Mouse (Mus musculus) hindbrain, embryonic 12.5 days (tissue): ENCODE results near the gene Rnf225. TPM values are rescaled to one million over a fixed set of nuclear protein-coding genes. Genes with fewer than 3 reads are reported as not detected.
"Not testable (repeated sequence)": the region's sequence is repeated elsewhere in the genome, so short reads cannot be mapped to it uniquely, and the experiment has no call there.

Source experiments
- ATAC-seq: fragments of 200-750 bp; cut with Nextera tagmentation; 2 replicates; pipeline ENCODE4 v1.8.0; 2017; ENCODE audit warnings: moderate TSS enrichment; ENCODE audit not compliant: low FRiP score
- H3K27ac ChIP-seq: fragments of 300-500 bp; sonication (generic); 2 replicates; pipeline ENCODE4 v1.5.1; 2016; ENCODE audit warnings: mild to moderate bottlenecking
- H3K27me3 ChIP-seq: fragments of 300-500 bp; sonication (generic); 2 replicates; pipeline ENCODE4 v1.6.1; 2016; ENCODE audit warnings: mild to moderate bottlenecking
- H3K36me3 ChIP-seq: fragments of 300-500 bp; sonication (generic); 2 replicates; pipeline ENCODE4 v1.6.1; 2016; ENCODE audit warnings: mild to moderate bottlenecking
- H3K4me1 ChIP-seq: fragments of 300-500 bp; sonication (generic); 2 replicates; pipeline ENCODE4 v1.6.1; 2016
- H3K4me2 ChIP-seq: fragments of 300-500 bp; sonication (generic); replicated peaks from 2 replicates; pipeline ENCODE4 v1.6.1; 2016; ENCODE audit warnings: mild to moderate bottlenecking
- H3K4me3 ChIP-seq: fragments of 300-500 bp; sonication (generic); 2 replicates; pipeline ENCODE4 v1.5.1; 2016; ENCODE audit warnings: mild to moderate bottlenecking
- H3K9ac ChIP-seq: fragments of 300-500 bp; sonication (generic); 2 replicates; pipeline ENCODE4 v1.6.1; 2016; ENCODE audit warnings: mild to moderate bottlenecking, moderate library complexity
- H3K9me3 ChIP-seq: fragments of 300-500 bp; sonication (generic); replicated peaks from 2 replicates; pipeline ENCODE4 v1.6.1; 2016; ENCODE audit warnings: mild to moderate bottlenecking
- WGBS: fragments of 180-500 bp; shearing (Covaris S2); methylation state at CpG from one replicate; pipeline ENCODE4 v1.1.7; 2016; 5-methylcytosine and 5-hydroxymethylcytosine counted together
- polyA plus RNA-seq: library from polyadenylated mRNA; unstranded; fragments of >200 nt; fragmentation: Nextera tagmentation; extraction: Ambion mirVana; gene quantifications from 2 replicates; pipeline ENCODE4 v1.2.1, GENCODE M21; 2016

The Rnf225 gene
- 0.63 and 0.72 TPM in 2 replicates for polyA plus RNA-seq

DNA sequence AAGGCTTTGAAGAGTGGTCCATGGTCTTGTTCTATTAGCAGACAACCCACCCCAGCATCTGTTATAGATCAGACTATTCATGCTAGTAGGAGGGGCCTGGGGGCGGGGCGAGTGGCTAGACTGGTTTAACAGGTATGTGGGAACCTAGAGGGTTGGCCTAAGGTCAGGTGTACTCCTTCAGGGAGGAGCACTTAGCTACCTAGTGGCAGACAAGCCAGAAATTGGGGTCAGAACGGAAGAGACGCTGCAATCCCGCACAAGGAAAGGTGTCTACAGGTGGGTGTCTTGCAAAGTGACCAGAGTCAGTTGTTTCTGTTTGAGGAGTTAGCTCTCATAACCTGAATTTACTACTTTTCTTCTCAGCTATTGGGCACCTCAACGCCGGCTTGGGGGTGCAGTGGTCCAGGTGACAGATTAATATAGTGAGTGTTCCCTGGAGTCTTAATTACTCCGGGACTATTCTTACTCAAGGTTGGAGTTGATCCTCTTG is at the start of gene Rnf225:
Rnf225 (plus strand) TSS at position 226 of the 490 bp plus-strand sequence.
- Histone ChIP-seq H3K9ac (peak within 1 kb of the TSS; percentile 61), H3K9me3 (no peaks in the 10 kb centered on the region), H3K4me3 (peak within 1 kb of the TSS; percentile 26), H3K4me1 (peaks cover 18% of the 10 kb centered on the region), H3K36me3 (peaks cover 42% of the 10 kb centered on the region), H3K27me3 (peaks cover 39% of the 10 kb centered on the region), H3K4me2 (peak within 1 kb of the TSS; percentile 50), H3K27ac (no peak within 1 kb of the TSS)
- ATAC-seq = no peak
- WGBS = 22% methylated on average over 8 of the region's 8 CpGs

DNA sequence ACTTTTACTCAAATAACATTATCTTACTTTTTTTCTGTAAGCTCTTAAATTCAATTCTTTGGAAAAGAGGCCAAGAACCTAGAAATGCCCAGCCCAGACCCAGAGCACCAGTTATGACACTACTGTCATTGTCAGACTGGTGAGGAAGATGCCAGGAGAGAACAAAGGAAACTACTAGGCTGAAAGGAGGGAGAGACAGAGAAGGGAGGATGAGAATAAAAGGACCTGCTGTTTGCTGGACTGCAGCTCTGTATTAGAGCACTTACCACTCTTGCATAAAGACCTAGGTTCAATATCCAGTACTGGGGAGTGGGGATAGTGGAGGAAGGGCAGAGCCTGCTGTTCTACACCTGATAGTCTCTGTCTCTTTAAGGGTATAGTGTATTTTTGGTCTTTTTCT is 47.2 kb upstream of the Rnf225 start:
- Histone ChIP-seq H3K36me3 (peaks cover 9% of the 10 kb centered on the region), H3K4me3 (peak overlapping the region; percentile 72; the same call in 1 of the 2 replicates), H3K9me3 (no peaks in the 10 kb centered on the region), H3K4me2 (no peak overlapping the region), H3K27me3 (no peaks in the 10 kb centered on the region), H3K9ac (no peak overlapping the region), H3K4me1 (peaks cover 14% of the 10 kb centered on the region), H3K27ac (no peak overlapping the region)
- ATAC-seq = no peak

DNA sequence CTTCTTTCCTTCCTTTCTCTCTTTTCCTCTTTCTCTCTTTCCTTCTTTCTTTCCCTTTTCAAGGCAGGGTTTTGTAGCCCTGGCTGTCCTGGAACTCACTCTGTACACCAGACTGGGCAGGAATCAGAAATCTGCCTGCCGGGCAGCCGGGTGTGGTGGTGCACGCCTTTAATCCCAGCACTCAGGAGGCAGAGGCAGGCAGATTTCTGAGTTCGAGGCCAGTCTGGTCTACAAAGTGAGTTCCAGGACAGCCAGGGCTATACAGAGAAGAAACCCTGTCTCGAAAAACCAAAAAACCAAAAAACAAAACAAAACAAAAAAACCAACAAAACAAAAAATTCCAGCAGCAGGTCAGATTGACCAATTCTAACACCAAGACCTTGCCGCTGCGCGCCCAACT is 46.7 kb upstream of the Rnf225 start:
- not testable (repeated sequence) for H3K27me3 ChIP-seq, H3K9me3 ChIP-seq, H3K27ac ChIP-seq
- Histone ChIP-seq H3K4me1 (peaks cover 14% of the 10 kb centered on the region), H3K36me3 (peaks cover 14% of the 10 kb centered on the region), H3K9ac (peak overlapping the region; percentile 47; the same call in 1 of the 2 replicates), H3K4me2 (peak overlapping the region; percentile 72), H3K4me3 (peak overlapping the region; percentile 72)
- WGBS = 44% methylated on average over 8 of the region's 8 CpGs
- peak; percentile 35 for ATAC-seq

DNA sequence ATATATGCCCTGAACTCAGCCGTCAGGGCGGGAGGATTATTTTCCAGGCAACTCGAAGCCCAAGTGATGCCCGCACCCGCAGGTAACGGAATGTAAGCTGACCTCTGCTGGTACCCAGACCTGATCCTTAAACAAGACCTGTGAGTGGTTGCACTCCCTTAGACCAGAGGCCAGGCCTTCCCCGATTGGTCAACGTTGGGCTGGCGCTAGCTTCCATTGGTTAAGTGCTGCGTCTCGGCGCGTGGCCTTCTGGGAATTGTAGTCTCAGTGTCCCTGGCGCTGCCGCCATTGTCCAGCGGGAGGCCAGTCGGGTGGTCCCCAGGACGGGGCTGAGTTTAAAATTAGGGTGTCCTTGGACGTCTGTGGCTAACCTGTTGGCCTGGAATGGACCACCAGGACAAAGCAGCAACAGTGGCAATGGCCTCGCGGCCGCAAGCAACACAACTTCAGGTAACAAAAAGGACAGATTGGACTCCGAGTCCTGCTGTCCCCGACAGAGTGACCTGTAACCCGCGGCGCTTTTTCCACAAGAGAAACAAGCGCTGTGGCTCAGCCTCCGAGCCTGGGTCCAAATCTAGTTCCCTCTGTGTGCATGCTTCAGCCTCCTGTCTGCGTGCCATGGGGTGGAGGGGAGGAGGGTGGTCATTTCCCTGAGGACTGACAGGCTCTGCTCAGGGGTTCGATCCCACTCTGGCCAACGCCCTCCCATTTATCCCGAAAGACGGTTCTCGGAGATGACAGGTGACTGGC is 46.1 kb upstream of the Rnf225 start, which contains the start of gene Zfp128:
Zfp128 (plus strand) TSS at position 267 of the 750 bp plus-strand sequence.
- H3K36me3 ChIP-seq = peaks cover 20% of the 10 kb centered on the region
- peak within 1 kb of the TSS; percentile 72 for H3K4me2 ChIP-seq
- H3K4me1 ChIP-seq = peaks cover 14% of the 10 kb centered on the region
- H3K27ac ChIP-seq = no peak within 1 kb of the TSS
- ATAC-seq = peak; percentile 99
- WGBS = under 1% methylated on average over 35 of the region's 35 CpGs
- no peaks in the 10 kb centered on the region for H3K27me3 ChIP-seq
- H3K4me3 ChIP-seq = peak within 1 kb of the TSS; percentile 72
- peak within 1 kb of the TSS; percentile 78 for H3K9ac ChIP-seq
- no peaks in the 10 kb centered on the region for H3K9me3 ChIP-seq

DNA sequence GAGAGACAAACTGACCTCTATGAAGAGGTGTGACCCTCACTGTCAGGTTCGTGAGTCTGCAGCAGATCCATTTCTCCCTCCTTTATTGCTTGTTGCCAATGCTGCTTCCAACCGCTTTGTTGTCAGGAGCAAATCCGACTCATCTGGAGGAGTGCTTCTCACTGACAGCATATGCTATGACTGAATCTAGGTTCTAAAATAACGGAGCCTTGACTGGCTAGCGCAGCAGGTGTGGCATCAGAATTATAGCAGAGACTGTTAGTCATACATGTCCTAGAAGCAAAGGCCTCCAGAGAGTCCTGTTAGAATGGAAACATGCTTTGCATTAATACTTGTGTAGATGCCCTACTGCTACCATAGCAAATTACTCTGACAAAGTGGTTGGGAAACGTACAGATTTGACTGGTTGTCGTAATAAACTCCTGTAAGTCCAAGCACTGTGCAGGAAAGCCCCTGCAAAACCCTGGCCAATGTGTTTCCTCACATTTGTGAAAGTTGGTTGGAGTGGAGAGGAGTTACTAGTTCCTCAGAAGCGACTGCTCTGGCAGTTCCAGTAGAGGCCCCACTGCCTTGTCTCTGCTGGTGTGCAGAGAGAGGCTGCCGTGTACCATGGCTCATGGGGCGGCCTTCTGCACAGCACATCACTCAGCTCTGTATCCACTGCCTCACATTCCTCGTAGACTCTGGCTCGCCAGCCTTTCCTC is 40.5 kb upstream of the Rnf225 start:
- 93% methylated on average over 12 of the region's 12 CpGs for WGBS
- Histone ChIP-seq H3K36me3 (peaks cover 70% of the 10 kb centered on the region), H3K27me3 (no peaks in the 10 kb centered on the region), H3K27ac (no peak overlapping the region), H3K9me3 (no peaks in the 10 kb centered on the region), H3K4me2 (no peak overlapping the region), H3K4me1 (peaks cover 10% of the 10 kb centered on the region), H3K9ac (no peak overlapping the region), H3K4me3 (no peak overlapping the region)
- ATAC-seq = no peak

DNA sequence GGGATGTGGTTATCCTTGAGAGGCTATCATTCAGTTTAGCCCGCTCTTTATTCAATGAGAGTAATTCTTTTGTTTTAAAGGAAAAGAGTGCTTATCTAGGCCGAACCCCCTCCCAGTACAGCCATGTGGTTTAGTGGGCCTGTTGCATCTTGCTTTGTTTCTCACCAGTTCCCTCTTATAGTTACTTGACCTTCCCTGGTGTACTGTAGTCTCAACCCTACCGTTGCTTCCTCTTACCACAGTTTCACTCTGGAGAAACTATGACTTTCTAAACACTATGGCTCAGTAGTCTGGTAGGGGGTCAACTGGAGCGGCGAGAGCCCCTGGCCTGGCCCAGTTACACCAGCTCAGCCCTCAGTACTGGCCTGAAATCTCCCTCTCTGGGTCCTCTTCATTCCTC is 39.6 kb upstream of the Rnf225 start:
- no peaks in the 10 kb centered on the region for H3K27me3 ChIP-seq
- no peak overlapping the region for H3K4me2 ChIP-seq
- ATAC-seq = no peak
- no peak overlapping the region for H3K27ac ChIP-seq
- no peaks in the 10 kb centered on the region for H3K9me3 ChIP-seq
- H3K4me1 ChIP-seq = peaks cover 1% of the 10 kb centered on the region; the same call in 1 of the 2 replicates
- H3K4me3 ChIP-seq = no peak overlapping the region
- H3K9ac ChIP-seq = no peak overlapping the region
- WGBS = 98% methylated on average over 5 of the region's 5 CpGs
- peaks cover 75% of the 10 kb centered on the region for H3K36me3 ChIP-seq

DNA sequence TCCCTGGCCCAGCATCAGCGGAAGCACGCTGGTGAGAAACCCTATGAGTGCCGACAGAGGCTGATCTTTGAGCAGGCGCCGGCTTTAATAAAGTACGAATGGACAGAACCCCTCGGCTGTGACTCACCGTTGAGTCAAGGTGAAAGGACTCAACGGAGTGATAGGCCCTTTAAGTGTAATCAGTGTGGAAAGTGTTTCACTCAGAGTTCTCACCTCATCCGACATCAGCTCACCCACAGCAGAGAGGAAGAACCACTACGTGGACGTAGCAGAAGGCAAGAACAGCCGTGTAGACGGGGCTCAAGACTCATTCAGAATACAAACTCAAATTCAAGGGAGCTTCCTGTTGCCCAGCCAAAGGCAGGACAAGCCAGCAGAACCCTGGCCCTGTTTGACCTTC is 36.3 kb upstream of the Rnf225 start:
- Histone ChIP-seq H3K27ac (no peak overlapping the region), H3K4me2 (no peak overlapping the region), H3K4me1 (no peaks in the 10 kb centered on the region), H3K36me3 (peaks cover 57% of the 10 kb centered on the region), H3K4me3 (no peak overlapping the region), H3K9me3 (no peaks in the 10 kb centered on the region), H3K9ac (no peak overlapping the region), H3K27me3 (no peaks in the 10 kb centered on the region)
- ATAC-seq = no peak
- 95% methylated on average over 14 of the region's 14 CpGs for WGBS

- H3K27me3 ChIP-seq = no peaks in the 10 kb centered on the region
- no peaks in the 10 kb centered on the region for H3K4me1 ChIP-seq
- WGBS = 84% methylated on average over 1 of the region's 1 CpGs
- no peaks in the 10 kb centered on the region for H3K9me3 ChIP-seq
- no peak overlapping the region for H3K4me2 ChIP-seq
- no peak overlapping the region for H3K4me3 ChIP-seq
- H3K9ac ChIP-seq = no peak overlapping the region
- ATAC-seq = no peak
- H3K27ac ChIP-seq = no peak overlapping the region
- peaks cover 53% of the 10 kb centered on the region for H3K36me3 ChIP-seq
Observed at GRCm38 (mm10) chr7:12891334-12891733, 35.9 kb upstream of the Rnf225 start.

DNA sequence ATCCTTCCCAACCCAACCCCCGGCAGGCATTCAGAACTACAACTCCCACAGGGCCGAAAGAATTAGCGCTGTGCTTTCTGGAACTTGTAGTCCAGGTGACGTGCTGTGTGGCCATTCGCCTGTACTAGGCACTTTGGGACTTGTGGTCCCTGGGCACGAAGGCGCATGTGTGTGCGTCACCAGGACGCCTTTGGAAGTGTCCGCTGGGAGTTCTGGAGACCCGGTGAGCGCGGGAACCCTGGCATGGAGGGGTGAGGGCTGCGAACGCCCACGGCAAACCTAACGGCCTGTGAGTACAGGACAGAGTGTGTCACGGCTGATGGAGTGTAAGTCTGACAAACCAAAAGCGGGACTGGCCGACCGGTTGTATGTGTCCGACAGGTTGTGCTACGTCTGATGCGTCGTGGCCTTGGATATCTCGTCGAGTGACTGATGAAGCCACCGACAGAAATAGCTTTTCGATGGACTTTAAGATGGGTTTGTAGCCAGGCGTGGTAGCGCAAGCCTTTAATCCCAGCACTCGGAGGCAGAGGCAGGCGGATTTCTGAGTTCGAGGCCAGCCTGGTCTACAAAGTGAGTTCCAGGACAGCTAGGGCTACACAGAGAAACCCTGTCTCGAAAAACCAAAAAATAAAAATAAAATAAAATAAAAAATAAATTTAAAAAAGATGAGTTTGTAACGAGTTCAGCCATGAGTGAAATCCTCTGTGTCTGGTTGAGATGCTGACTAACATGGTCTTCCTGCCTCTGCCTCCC is 29.4 kb upstream of the Rnf225 start, which contains the start of gene Zscan22:
Zscan22 (plus strand) TSS at position 161 of the 756 bp plus-strand sequence.
- H3K36me3 ChIP-seq = peaks cover 3% of the 10 kb centered on the region; the same call in 1 of the 2 replicates
- H3K9ac ChIP-seq = peak within 1 kb of the TSS; percentile 61
- H3K4me1 ChIP-seq = peaks cover 3% of the 10 kb centered on the region; the same call in 1 of the 2 replicates
- 6% methylated on average over 36 of the region's 36 CpGs for WGBS
- H3K9me3 ChIP-seq = no peaks in the 10 kb centered on the region
- peak; percentile 98 for ATAC-seq
- peak within 1 kb of the TSS; percentile 45 for H3K4me2 ChIP-seq
- no peaks in the 10 kb centered on the region for H3K27me3 ChIP-seq
- peak within 1 kb of the TSS; percentile 64 for H3K4me3 ChIP-seq
- no peak within 1 kb of the TSS for H3K27ac ChIP-seq

GRCm38 (mm10) chr7:12901517-12901916 is 25.7 kb upstream of the Rnf225 start:
- Histone ChIP-seq H3K9ac (no peak overlapping the region), H3K27ac (no peak overlapping the region), H3K27me3 (no peaks in the 10 kb centered on the region), H3K9me3 (no peaks in the 10 kb centered on the region), H3K4me2 (no peak overlapping the region), H3K4me1 (peaks cover 3% of the 10 kb centered on the region; the same call in 1 of the 2 replicates), H3K36me3 (peaks cover 22% of the 10 kb centered on the region), H3K4me3 (no peak overlapping the region)
- no peak for ATAC-seq
- WGBS = 97% methylated on average over 5 of the region's 5 CpGs

- H3K27ac ChIP-seq = no peak overlapping the region
- no peak overlapping the region for H3K4me3 ChIP-seq
- H3K36me3 ChIP-seq = peaks cover 42% of the 10 kb centered on the region
- no peak overlapping the region for H3K4me2 ChIP-seq
- H3K9ac ChIP-seq = no peak overlapping the region
- no peaks in the 10 kb centered on the region for H3K27me3 ChIP-seq
- no peaks in the 10 kb centered on the region for H3K4me1 ChIP-seq
- H3K9me3 ChIP-seq = no peaks in the 10 kb centered on the region
- WGBS = 53% methylated on average over 10 of the region's 10 CpGs
- ATAC-seq = no peak
Observed at GRCm38 (mm10) chr7:12903623-12904022, 23.6 kb upstream of the Rnf225 start.

DNA sequence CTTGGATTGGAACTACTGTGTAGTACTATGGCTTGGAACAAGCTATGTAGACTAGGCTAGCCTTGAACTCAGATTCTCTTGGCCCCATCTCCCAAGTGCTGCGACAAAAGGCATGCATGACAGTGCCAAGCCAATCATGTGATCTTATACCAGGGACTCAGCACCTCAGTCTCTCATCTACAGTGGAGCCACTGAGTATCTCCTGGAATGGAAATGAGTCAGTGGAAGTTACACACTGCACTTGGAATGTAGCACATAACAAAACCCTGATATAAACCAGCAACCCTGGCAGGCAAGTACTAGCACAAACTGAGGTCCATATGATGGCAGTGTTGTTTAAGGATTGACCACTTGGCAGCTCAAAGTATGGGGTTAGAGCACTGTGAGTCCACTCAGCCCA is 22.1 kb upstream of the Rnf225 start:
- Histone ChIP-seq H3K4me2 (no peak overlapping the region), H3K4me1 (peaks cover 4% of the 10 kb centered on the region; the same call in 1 of the 2 replicates), H3K9me3 (no peaks in the 10 kb centered on the region), H3K36me3 (peaks cover 47% of the 10 kb centered on the region), H3K9ac (no peak overlapping the region), H3K27me3 (no peaks in the 10 kb centered on the region), H3K4me3 (no peak overlapping the region), H3K27ac (no peak overlapping the region)
- no peak for ATAC-seq
- 97% methylated on average over 1 of the region's 1 CpGs for WGBS
